Mouse (Mus musculus): ENCODE results near the gene Hbb-bh2.

DNA sequence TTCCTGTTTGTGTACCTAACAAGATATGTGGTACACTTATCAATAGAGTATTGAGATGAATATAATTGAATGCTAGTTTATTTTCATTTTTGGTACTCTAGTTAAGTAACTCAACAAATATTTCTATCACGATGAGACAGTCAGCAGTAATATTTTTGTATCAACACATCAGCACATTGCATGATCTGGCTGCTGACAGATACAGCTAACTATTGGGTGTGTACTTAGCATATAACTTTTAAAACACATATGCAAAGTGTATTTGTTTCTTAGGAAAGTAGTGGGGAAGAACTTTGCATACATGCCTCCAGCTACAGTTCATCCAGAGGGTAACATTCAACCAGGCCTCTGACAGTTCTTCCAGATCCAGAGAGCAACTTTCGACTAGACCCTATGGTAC lies 15.7 kb downstream of the Hbb-bh2 start:
- TF ChIP-seq POLR2A (IDR thresholded peaks at IDR 0.05; ENCODE audit: control insufficient read depth, low read depth, low read length): no peak
- no peak for TF ChIP-seq CTCF (IDR thresholded peaks at IDR 0.05; ENCODE audit: control insufficient read depth, insufficient read depth, insufficient replicate concordance, low read depth, low read length)
